Mouse (Mus musculus): ENCODE results near the gene Tpst1. TPM values are rescaled to one million over a fixed set of nuclear protein-coding genes. Genes with fewer than 3 reads are reported as not detected.

Gene Tpst1
- polyA plus RNA-seq, 1 experiment from 2014 or later: 58.3 TPM

GRCm38 (mm10) chr5:130101724-130102123, 28.6 kb downstream of the Tpst1 start:
- H3K4me1 ChIP-seq (ENCODE audit: control insufficient read depth, insufficient read depth, low read depth, low read length): no peaks in the 10 kb centered on the region
- peaks cover 18% of the 10 kb centered on the region for H3K36me3 ChIP-seq (ENCODE audit: control insufficient read depth, insufficient read depth, low read length)
- no peak overlapping the region for H3K27ac ChIP-seq (ENCODE audit: low read depth, low read length)
- H3K4me2 ChIP-seq (ENCODE audit: low read length): no peak overlapping the region
- ATAC-seq: no peak
- H3K9ac ChIP-seq (ENCODE audit: low read depth, low read length): no peak overlapping the region
- H3K9me3 ChIP-seq (ENCODE audit: control insufficient read depth, low read length): no peaks in the 10 kb centered on the region
- H3K4me3 ChIP-seq (ENCODE audit: low read length): no peak overlapping the region
- whole genome bisulfite sequencing: 94% methylated on average over 17 of the region's 17 CpGs
- no peaks in the 10 kb centered on the region for H3K27me3 ChIP-seq (replicated peaks; ENCODE audit: control insufficient read depth, insufficient read depth, low read length)

- no peaks in the 10 kb centered on the region for H3K9me3 ChIP-seq (ENCODE audit: control insufficient read depth, low read length)
- H3K27ac ChIP-seq (ENCODE audit: low read depth, low read length): no peak overlapping the region
- H3K36me3 ChIP-seq (ENCODE audit: control insufficient read depth, insufficient read depth, low read length): peaks cover 5% of the 10 kb centered on the region; the same call in 1 of the 2 replicates
- no peak overlapping the region for H3K9ac ChIP-seq (ENCODE audit: low read depth, low read length)
- no peak overlapping the region for H3K4me3 ChIP-seq (ENCODE audit: low read length)
- WGBS: 91% methylated on average over 3 of the region's 3 CpGs
- ATAC-seq: no peak
- H3K27me3 ChIP-seq (replicated peaks; ENCODE audit: control insufficient read depth, insufficient read depth, low read length): no peaks in the 10 kb centered on the region
- no peak overlapping the region for H3K4me2 ChIP-seq (ENCODE audit: low read length)
- H3K4me1 ChIP-seq (ENCODE audit: control insufficient read depth, insufficient read depth, low read depth, low read length): no peaks in the 10 kb centered on the region
Measured at GRCm38 (mm10) chr5:130109348-130109747, 36.2 kb downstream of the Tpst1 start.

- H3K4me1 ChIP-seq (ENCODE audit: control insufficient read depth, insufficient read depth, low read depth, low read length): no peaks in the 10 kb centered on the region
- no peaks in the 10 kb centered on the region for H3K27me3 ChIP-seq (replicated peaks; ENCODE audit: control insufficient read depth, insufficient read depth, low read length)
- 83% methylated on average over 12 of the region's 12 CpGs for WGBS
- H3K36me3 ChIP-seq (ENCODE audit: control insufficient read depth, insufficient read depth, low read length): peaks cover 4% of the 10 kb centered on the region; the same call in 1 of the 2 replicates
- H3K4me2 ChIP-seq (ENCODE audit: low read length): no peak overlapping the region
- H3K9ac ChIP-seq (ENCODE audit: low read depth, low read length): no peak overlapping the region
- H3K9me3 ChIP-seq (ENCODE audit: control insufficient read depth, low read length): no peaks in the 10 kb centered on the region
- no peak overlapping the region for H3K27ac ChIP-seq (ENCODE audit: low read depth, low read length)
- ATAC-seq: no peak
- H3K4me3 ChIP-seq (ENCODE audit: low read length): no peak overlapping the region
Measured at GRCm38 (mm10) chr5:130110632-130111464, 37.7 kb downstream of the Tpst1 start.

- Histone ChIP-seq H3K36me3 (ENCODE audit: control insufficient read depth, insufficient read depth, low read length) (peaks cover 4% of the 10 kb centered on the region; the same call in 1 of the 2 replicates), H3K27ac (ENCODE audit: low read depth, low read length) (no peak overlapping the region), H3K4me3 (ENCODE audit: low read length) (no peak overlapping the region), H3K4me2 (ENCODE audit: low read length) (no peak overlapping the region), H3K9ac (ENCODE audit: low read depth, low read length) (no peak overlapping the region), H3K9me3 (ENCODE audit: control insufficient read depth, low read length) (no peaks in the 10 kb centered on the region), H3K4me1 (ENCODE audit: control insufficient read depth, insufficient read depth, low read depth, low read length) (no peaks in the 10 kb centered on the region), H3K27me3 (replicated peaks; ENCODE audit: control insufficient read depth, insufficient read depth, low read length) (no peaks in the 10 kb centered on the region)
- no peak for ATAC-seq
Measured at GRCm38 (mm10) chr5:130112653-130113052, 39.5 kb downstream of the Tpst1 start.

GRCm38 (mm10) chr5:130116116-130116515, 43.0 kb downstream of the Tpst1 start:
- Histone ChIP-seq H3K4me2 (ENCODE audit: low read length) (no peak overlapping the region), H3K27ac (ENCODE audit: low read depth, low read length) (no peak overlapping the region), H3K4me1 (ENCODE audit: control insufficient read depth, insufficient read depth, low read depth, low read length) (no peaks in the 10 kb centered on the region; the same call in 1 of the 2 replicates), H3K4me3 (ENCODE audit: low read length) (no peak overlapping the region), H3K27me3 (replicated peaks; ENCODE audit: control insufficient read depth, insufficient read depth, low read length) (no peaks in the 10 kb centered on the region), H3K9me3 (ENCODE audit: control insufficient read depth, low read length) (no peaks in the 10 kb centered on the region), H3K9ac (ENCODE audit: low read depth, low read length) (no peak overlapping the region), H3K36me3 (ENCODE audit: control insufficient read depth, insufficient read depth, low read length) (peaks cover 4% of the 10 kb centered on the region; the same call in 1 of the 2 replicates)
- no peak for ATAC-seq
- 91% methylated on average over 12 of the region's 12 CpGs for WGBS

- H3K9ac ChIP-seq (ENCODE audit: low read depth, low read length): no peak overlapping the region
- H3K36me3 ChIP-seq (ENCODE audit: control insufficient read depth, insufficient read depth, low read length): peaks cover 4% of the 10 kb centered on the region; the same call in 1 of the 2 replicates
- WGBS: 86% methylated on average over 7 of the region's 7 CpGs
- no peaks in the 10 kb centered on the region for H3K27me3 ChIP-seq (replicated peaks; ENCODE audit: control insufficient read depth, insufficient read depth, low read length)
- no peaks in the 10 kb centered on the region; the same call in 1 of the 2 replicates for H3K4me1 ChIP-seq (ENCODE audit: control insufficient read depth, insufficient read depth, low read depth, low read length)
- ATAC-seq: no peak
- H3K4me3 ChIP-seq (ENCODE audit: low read length): no peak overlapping the region
- H3K9me3 ChIP-seq (ENCODE audit: control insufficient read depth, low read length): no peaks in the 10 kb centered on the region
- H3K27ac ChIP-seq (ENCODE audit: low read depth, low read length): no peak overlapping the region
- H3K4me2 ChIP-seq (ENCODE audit: low read length): no peak overlapping the region
Measured at GRCm38 (mm10) chr5:130116857-130117256, 43.7 kb downstream of the Tpst1 start.

- WGBS: 78% methylated on average over 6 of the region's 6 CpGs
- Histone ChIP-seq H3K27ac (ENCODE audit: low read depth, low read length) (no peak overlapping the region), H3K4me3 (ENCODE audit: low read length) (no peak overlapping the region), H3K4me2 (ENCODE audit: low read length) (no peak overlapping the region), H3K27me3 (replicated peaks; ENCODE audit: control insufficient read depth, insufficient read depth, low read length) (no peaks in the 10 kb centered on the region), H3K9ac (ENCODE audit: low read depth, low read length) (no peak overlapping the region), H3K4me1 (ENCODE audit: control insufficient read depth, insufficient read depth, low read depth, low read length) (no peaks in the 10 kb centered on the region; the same call in 1 of the 2 replicates), H3K36me3 (ENCODE audit: control insufficient read depth, insufficient read depth, low read length) (peaks cover 4% of the 10 kb centered on the region; the same call in 1 of the 2 replicates), H3K9me3 (ENCODE audit: control insufficient read depth, low read length) (no peaks in the 10 kb centered on the region)
- ATAC-seq: no peak
Measured at GRCm38 (mm10) chr5:130117932-130118331, 44.8 kb downstream of the Tpst1 start.

GRCm38 (mm10) chr5:130119236-130119635, 46.1 kb downstream of the Tpst1 start:
- H3K9ac ChIP-seq (ENCODE audit: low read depth, low read length): no peak overlapping the region
- H3K4me1 ChIP-seq (ENCODE audit: control insufficient read depth, insufficient read depth, low read depth, low read length): no peaks in the 10 kb centered on the region; the same call in 1 of the 2 replicates
- ATAC-seq: no peak
- H3K27me3 ChIP-seq (replicated peaks; ENCODE audit: control insufficient read depth, insufficient read depth, low read length): no peaks in the 10 kb centered on the region
- no peak overlapping the region for H3K4me3 ChIP-seq (ENCODE audit: low read length)
- WGBS: 82% methylated on average over 3 of the region's 3 CpGs
- 0 out of 2 replicates have a peak overlapping the region, but pooled peaks have one; percentile 4 for H3K27ac ChIP-seq (ENCODE audit: low read depth, low read length)
- H3K9me3 ChIP-seq (ENCODE audit: control insufficient read depth, low read length): no peaks in the 10 kb centered on the region
- H3K36me3 ChIP-seq (ENCODE audit: control insufficient read depth, insufficient read depth, low read length): peaks cover 4% of the 10 kb centered on the region; the same call in 1 of the 2 replicates
- H3K4me2 ChIP-seq (ENCODE audit: low read length): no peak overlapping the region

- H3K27me3 ChIP-seq (replicated peaks; ENCODE audit: control insufficient read depth, insufficient read depth, low read length): no peaks in the 10 kb centered on the region
- no peak overlapping the region for H3K4me3 ChIP-seq (ENCODE audit: low read length)
- no peaks in the 10 kb centered on the region for H3K36me3 ChIP-seq (ENCODE audit: control insufficient read depth, insufficient read depth, low read length)
- no peak overlapping the region for H3K4me2 ChIP-seq (ENCODE audit: low read length)
- 88% methylated on average over 12 of the region's 12 CpGs for WGBS
- no peak overlapping the region for H3K9ac ChIP-seq (ENCODE audit: low read depth, low read length)
- H3K4me1 ChIP-seq (ENCODE audit: control insufficient read depth, insufficient read depth, low read depth, low read length): no peaks in the 10 kb centered on the region; the same call in 1 of the 2 replicates
- no peak overlapping the region for H3K27ac ChIP-seq (ENCODE audit: low read depth, low read length)
- ATAC-seq: no peak
- H3K9me3 ChIP-seq (ENCODE audit: control insufficient read depth, low read length): no peaks in the 10 kb centered on the region
Measured at GRCm38 (mm10) chr5:130120070-130120736, 47.1 kb downstream of the Tpst1 start.

All from hindbrain, embryonic 16.5 days (tissue).